Mouse (Mus musculus) limb, embryonic 15.5 days (tissue): Measurements from ENCODE around the gene Zmynd8. TPM values are rescaled to one million over a fixed set of nuclear protein-coding genes. Genes with fewer than 3 reads are reported as not detected.

Source experiments
- ATAC-seq: fragments of 200-750 bp; cut with Nextera tagmentation; 2 replicates; pipeline ENCODE4 v1.8.0; 2017; ENCODE audit warnings: low read depth, moderate TSS enrichment; ENCODE audit not compliant: insufficient number of reproducible peaks, low FRiP score, low TSS enrichment
- H3K27ac ChIP-seq: fragments of 300-500 bp; sonication (generic); 2 replicates; pipeline ENCODE4 v1.5.1; 2015; ENCODE audit warnings: moderate library complexity, mild to moderate bottlenecking, inconsistent platforms
- H3K27me3 ChIP-seq: fragments of 300-500 bp; sonication (generic); 2 replicates; pipeline ENCODE4 v1.6.1; 2015; ENCODE audit warnings: inconsistent platforms
- H3K36me3 ChIP-seq: fragments of 300-500 bp; sonication (generic); 2 replicates; pipeline ENCODE4 v1.6.1; 2015; ENCODE audit warnings: inconsistent platforms
- H3K4me1 ChIP-seq: fragments of 300-500 bp; sonication (generic); 2 replicates; pipeline ENCODE4 v1.6.1; 2015; ENCODE audit warnings: inconsistent platforms
- H3K4me2 ChIP-seq: fragments of 300-500 bp; sonication (generic); 2 replicates; pipeline ENCODE4 v1.6.1; 2015; ENCODE audit warnings: mild to moderate bottlenecking, inconsistent platforms
- H3K4me3 ChIP-seq: fragments of 300-500 bp; sonication (generic); 2 replicates; pipeline ENCODE4 v1.5.1; 2015; ENCODE audit warnings: mild to moderate bottlenecking, inconsistent platforms
- H3K9ac ChIP-seq: fragments of 300-500 bp; sonication (generic); 2 replicates; pipeline ENCODE4 v1.6.1; 2015; ENCODE audit warnings: inconsistent platforms
- H3K9me3 ChIP-seq: fragments of 300-500 bp; sonication (generic); 2 replicates; pipeline ENCODE4 v1.6.1; 2016; ENCODE audit warnings: inconsistent platforms
- WGBS: fragments of 180-500 bp; shearing (Covaris S2); methylation state at CpG from one replicate; pipeline ENCODE4 v1.1.7; 2015; 5-methylcytosine and 5-hydroxymethylcytosine counted together
- polyA plus RNA-seq: library from polyadenylated mRNA; unstranded; fragments of >200 nt; fragmentation: Nextera tagmentation; extraction: Ambion mirVana; gene quantifications from 2 replicates; pipeline ENCODE4 v1.2.1, GENCODE M21; 2015

Gene Zmynd8
- polyA plus RNA-seq, 1 experiment from 2014 or later: 52.2 TPM

DNA sequence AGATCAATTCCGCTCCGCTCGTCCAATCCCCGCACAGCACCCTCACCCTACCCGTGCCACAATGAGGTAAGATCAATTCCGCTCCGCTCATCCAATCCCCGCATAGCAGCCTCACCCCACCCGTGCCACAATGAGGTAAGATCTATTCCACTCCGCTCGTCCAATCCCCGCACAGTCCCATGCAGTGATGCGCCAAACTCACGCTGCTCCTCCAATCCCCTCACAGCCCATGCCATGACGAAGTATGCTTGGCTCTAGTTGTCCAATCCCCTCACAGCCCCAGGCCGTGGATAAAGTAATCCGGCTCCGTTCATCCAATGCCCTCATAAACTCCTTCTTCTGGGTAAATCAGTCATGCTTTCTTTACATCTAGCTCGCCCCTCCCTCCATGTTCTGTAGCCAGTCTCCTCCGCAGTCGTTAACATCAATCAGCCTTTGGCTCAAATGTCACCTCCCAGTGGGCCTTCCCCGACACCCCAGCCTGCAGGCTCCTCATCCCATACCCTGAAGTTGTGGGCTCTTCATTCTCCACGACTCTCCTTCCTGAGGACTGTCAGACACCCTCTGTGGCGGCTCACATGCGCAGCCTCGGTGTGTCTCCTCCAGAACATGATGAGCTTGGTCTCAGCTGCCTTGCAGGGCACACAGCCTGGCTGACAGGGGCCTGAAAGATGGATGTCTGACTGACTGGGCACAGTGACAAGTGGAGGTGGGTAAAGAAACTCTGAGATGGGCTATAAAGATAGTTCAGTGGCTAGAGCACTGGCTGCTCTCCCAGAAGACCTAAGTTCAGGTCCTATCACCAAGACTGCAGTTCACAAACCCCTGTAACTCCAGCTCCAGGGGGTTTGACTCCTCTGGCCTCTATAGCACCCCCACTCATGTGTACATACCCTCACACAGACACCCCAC, 36.9 kb downstream of the Zmynd8 start:
- Histone ChIP-seq H3K4me1 (peaks cover 52% of the 10 kb centered on the region), H3K36me3 (0 out of 2 replicates have a peak, but pooled peaks cover 4% of the 10 kb centered on the region), H3K27me3 (no peaks in the 10 kb centered on the region), H3K4me2 (no peak overlapping the region), H3K9ac (no peak overlapping the region), H3K4me3 (no peak overlapping the region), H3K9me3 (no peaks in the 10 kb centered on the region), H3K27ac (peak overlapping the region; percentile 43; the same call in 1 of the 2 replicates)
- no peak for ATAC-seq
- 73% methylated on average over 26 of the region's 26 CpGs for WGBS

- no peak for ATAC-seq
- Histone ChIP-seq H3K27me3 (no peaks in the 10 kb centered on the region), H3K4me2 (no peak overlapping the region), H3K9ac (no peak overlapping the region), H3K4me3 (no peak overlapping the region), H3K27ac (0 out of 2 replicates have a peak overlapping the region, but pooled peaks have one; percentile 43), H3K4me1 (peaks cover 53% of the 10 kb centered on the region), H3K36me3 (0 out of 2 replicates have a peak, but pooled peaks cover 4% of the 10 kb centered on the region), H3K9me3 (no peaks in the 10 kb centered on the region)
- WGBS: 84% methylated on average over 20 of the region's 20 CpGs
These were observed 37.7 kb downstream of the Zmynd8 start for GRCm38 (mm10) chr2:165860962-165861682.

- 0 out of 2 replicates have a peak, but pooled peaks cover 4% of the 10 kb centered on the region for H3K36me3 ChIP-seq
- H3K4me1 ChIP-seq: peaks cover 59% of the 10 kb centered on the region
- no peak overlapping the region for H3K4me2 ChIP-seq
- H3K9ac ChIP-seq: no peak overlapping the region
- H3K9me3 ChIP-seq: no peaks in the 10 kb centered on the region
- no peaks in the 10 kb centered on the region for H3K27me3 ChIP-seq
- WGBS: 95% methylated on average over 6 of the region's 6 CpGs
- H3K27ac ChIP-seq: peak overlapping the region; percentile 52; the same call in 1 of the 2 replicates
- no peak for ATAC-seq
- H3K4me3 ChIP-seq: no peak overlapping the region
These were observed 38.4 kb downstream of the Zmynd8 start for GRCm38 (mm10) chr2:165860447-165860846.

GRCm38 (mm10) chr2:165858453-165859384, 40.1 kb downstream of the Zmynd8 start:
- no peak for ATAC-seq
- H3K4me1 ChIP-seq: peaks cover 70% of the 10 kb centered on the region
- WGBS: 14% methylated on average over 12 of the region's 12 CpGs

DNA sequence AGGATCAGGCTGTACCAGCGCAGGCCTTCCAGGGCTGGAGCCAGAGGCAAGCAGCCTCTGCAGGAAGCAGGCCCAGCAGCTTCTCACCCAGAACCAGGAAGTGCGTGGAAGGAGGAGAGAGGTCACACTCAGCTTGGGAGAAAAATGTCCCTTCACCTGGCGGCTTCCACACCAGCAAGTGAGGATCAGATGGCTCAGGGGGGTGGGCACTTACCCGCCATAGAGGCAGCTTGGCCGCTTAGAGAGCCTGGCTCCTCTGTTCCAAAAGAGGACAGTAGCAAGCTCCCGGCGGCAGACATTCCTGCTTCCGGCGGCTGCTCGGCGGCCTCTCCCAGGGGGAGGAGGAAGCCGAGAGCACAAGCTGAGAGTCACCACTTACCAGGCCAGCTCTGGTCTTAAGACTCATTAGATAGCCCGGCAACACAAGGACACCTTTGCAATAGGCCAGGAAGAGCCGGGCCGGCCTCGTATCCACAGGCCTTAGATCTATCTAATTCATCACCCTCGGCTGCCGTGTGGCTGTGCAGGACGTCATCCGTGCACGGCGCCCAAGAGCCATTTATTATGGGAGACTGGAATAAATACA, 40.9 kb downstream of the Zmynd8 start:
- Histone ChIP-seq H3K9ac (no peak overlapping the region), H3K9me3 (no peaks in the 10 kb centered on the region), H3K4me3 (peak overlapping the region; percentile 8; the same call in 1 of the 2 replicates), H3K27ac (peak overlapping the region; percentile 90), H3K36me3 (0 out of 2 replicates have a peak, but pooled peaks cover 4% of the 10 kb centered on the region), H3K27me3 (no peaks in the 10 kb centered on the region), H3K4me2 (peak overlapping the region; percentile 39), H3K4me1 (peaks cover 75% of the 10 kb centered on the region)
- no peak for ATAC-seq
- WGBS: 4% methylated on average over 22 of the region's 22 CpGs

More at GRCm38 (mm10) chr2:165858453-165859384, 40.1 kb downstream of the Zmynd8 start:
- H3K4me3 ChIP-seq: no peak overlapping the region
- H3K27me3 ChIP-seq: no peaks in the 10 kb centered on the region
- no peaks in the 10 kb centered on the region for H3K9me3 ChIP-seq
- 0 out of 2 replicates have a peak overlapping the region, but pooled peaks have one; percentile 12 for H3K9ac ChIP-seq
- H3K36me3 ChIP-seq: 0 out of 2 replicates have a peak, but pooled peaks cover 4% of the 10 kb centered on the region
- peak overlapping the region; percentile 90 for H3K27ac ChIP-seq
- peak overlapping the region; percentile 39 for H3K4me2 ChIP-seq

- Histone ChIP-seq H3K27me3 (no peaks in the 10 kb centered on the region), H3K9me3 (no peaks in the 10 kb centered on the region), H3K27ac (peak overlapping the region; percentile 90), H3K4me3 (no peak overlapping the region), H3K9ac (no peak overlapping the region), H3K36me3 (0 out of 2 replicates have a peak, but pooled peaks cover 4% of the 10 kb centered on the region), H3K4me1 (peaks cover 80% of the 10 kb centered on the region), H3K4me2 (peak overlapping the region; percentile 39; the same call in 1 of the 2 replicates)
- WGBS: 5% methylated on average over 4 of the region's 4 CpGs
- ATAC-seq: 0 out of 2 replicates have a peak, but pooled peaks have one; percentile 25
These were observed 41.4 kb downstream of the Zmynd8 start for GRCm38 (mm10) chr2:165857395-165857831.

GRCm38 (mm10) chr2:165856611-165857200, 42.1 kb downstream of the Zmynd8 start:
- H3K9me3 ChIP-seq: no peaks in the 10 kb centered on the region
- H3K4me2 ChIP-seq: no peak overlapping the region
- ATAC-seq: no peak
- H3K27ac ChIP-seq: peak overlapping the region; percentile 90
- H3K9ac ChIP-seq: no peak overlapping the region
- no peak overlapping the region for H3K4me3 ChIP-seq
- 69% methylated on average over 7 of the region's 7 CpGs for WGBS
- 0 out of 2 replicates have a peak, but pooled peaks cover 1% of the 10 kb centered on the region for H3K36me3 ChIP-seq
- H3K27me3 ChIP-seq: no peaks in the 10 kb centered on the region
- peaks cover 81% of the 10 kb centered on the region for H3K4me1 ChIP-seq

DNA sequence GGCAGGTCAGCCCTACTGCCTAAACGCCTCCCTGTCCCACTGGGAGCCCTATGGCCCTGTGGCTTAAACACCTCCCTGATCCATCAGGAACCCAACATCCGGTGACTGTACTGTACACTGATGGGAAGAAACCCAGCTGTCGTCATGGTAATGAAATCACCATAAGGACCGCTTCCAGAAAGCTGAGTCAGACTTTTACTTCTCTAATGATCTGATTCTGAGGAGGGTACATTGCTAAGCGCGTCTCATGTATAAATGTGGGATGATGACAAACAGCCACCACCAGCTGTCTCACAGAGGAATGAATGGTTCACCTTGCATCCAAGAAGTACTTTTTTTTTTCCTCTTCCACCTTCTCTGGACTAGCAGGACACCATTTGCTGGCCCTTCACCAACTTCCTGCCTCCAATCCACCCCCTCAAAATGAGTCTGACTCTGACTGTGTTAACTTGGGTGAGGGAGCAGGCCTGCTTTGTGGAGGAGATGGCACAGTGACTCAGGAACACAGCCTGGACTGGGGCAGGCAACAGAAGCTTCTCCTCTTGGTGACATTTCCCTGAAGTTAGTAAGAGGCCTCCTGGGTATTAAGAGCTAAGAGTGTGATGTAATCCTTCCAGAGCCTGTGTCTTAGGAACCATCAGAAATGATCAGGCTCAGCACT, 43.0 kb downstream of the Zmynd8 start:
- WGBS: 49% methylated on average over 6 of the region's 6 CpGs
- Histone ChIP-seq H3K27me3 (no peaks in the 10 kb centered on the region), H3K27ac (peak overlapping the region; percentile 90), H3K4me1 (peaks cover 88% of the 10 kb centered on the region), H3K4me3 (no peak overlapping the region), H3K4me2 (no peak overlapping the region), H3K9me3 (no peaks in the 10 kb centered on the region), H3K9ac (no peak overlapping the region), H3K36me3 (no peaks in the 10 kb centered on the region)
- no peak for ATAC-seq

DNA sequence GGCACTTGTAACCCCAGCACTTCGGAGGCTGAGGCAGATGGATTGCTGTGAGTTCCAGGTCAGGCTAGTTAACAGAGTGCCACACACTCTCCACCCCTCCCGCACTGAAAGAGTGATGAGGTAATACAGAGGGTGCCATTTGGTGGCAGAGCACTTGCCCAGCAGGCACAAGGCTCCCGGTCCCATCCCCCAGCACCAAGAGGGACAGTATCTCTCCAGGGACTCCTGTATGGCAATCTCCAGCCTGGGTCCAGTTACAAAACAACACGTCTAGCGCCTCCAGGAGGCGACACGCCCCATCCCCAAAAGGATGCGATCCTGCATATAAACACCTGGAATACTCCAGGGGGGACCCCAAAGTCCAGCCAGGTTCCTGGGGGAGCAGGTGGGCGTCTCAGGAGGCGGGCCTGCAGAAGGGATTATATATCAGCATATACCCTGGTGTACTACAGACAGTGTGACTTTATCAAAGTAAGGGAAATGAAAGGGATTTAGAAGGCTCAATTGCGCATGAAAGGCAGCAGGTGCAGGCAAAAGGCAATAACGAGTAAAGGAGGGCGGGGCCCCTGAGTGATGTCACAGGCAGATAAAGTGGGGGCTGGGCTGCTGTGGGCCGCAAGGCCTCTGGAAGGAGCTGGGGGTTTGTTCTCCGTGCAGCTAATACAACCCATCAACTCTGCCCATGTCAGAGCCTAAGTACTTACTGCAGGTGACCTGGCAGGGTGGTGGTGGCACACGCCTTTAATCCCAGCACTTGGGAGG, 44.4 kb downstream of the Zmynd8 start:
- no peaks in the 10 kb centered on the region for H3K9me3 ChIP-seq
- no peak overlapping the region for H3K27ac ChIP-seq
- H3K27me3 ChIP-seq: no peaks in the 10 kb centered on the region
- H3K36me3 ChIP-seq: peaks cover 13% of the 10 kb centered on the region
- peaks cover 78% of the 10 kb centered on the region for H3K4me1 ChIP-seq
- H3K9ac ChIP-seq: no peak overlapping the region
- H3K4me2 ChIP-seq: no peak overlapping the region
- WGBS: 50% methylated on average over 16 of the region's 16 CpGs
- H3K4me3 ChIP-seq: no peak overlapping the region
- no peak for ATAC-seq
